Mouse (Mus musculus) monocyte, adult 2 months (primary cell): ENCODE data around the gene Sun1.

ENCODE experiments used
- DNase-seq, 2 experiments: peaks; one replicate each; pipeline ENCODE4 v3.0.0; 2022; ENCODE audit warnings: low spot score in 2 of 2, low read depth in 1 of 2

Sun1 gene

GRCm38 (mm10) chr5:139285383-139286067 is 85.1 kb downstream of the Sun1 start:
- DNase-seq: no peak

GRCm38 (mm10) chr5:139286142-139286941 is 85.9 kb downstream of the Sun1 start:
- peak in 1 of 2 experiments; percentile 63 for DNase-seq

GRCm38 (mm10) chr5:139287099-139287498 is 86.7 kb downstream of the Sun1 start:
- DNase-seq: peak; percentile 55 to 69

DNA sequence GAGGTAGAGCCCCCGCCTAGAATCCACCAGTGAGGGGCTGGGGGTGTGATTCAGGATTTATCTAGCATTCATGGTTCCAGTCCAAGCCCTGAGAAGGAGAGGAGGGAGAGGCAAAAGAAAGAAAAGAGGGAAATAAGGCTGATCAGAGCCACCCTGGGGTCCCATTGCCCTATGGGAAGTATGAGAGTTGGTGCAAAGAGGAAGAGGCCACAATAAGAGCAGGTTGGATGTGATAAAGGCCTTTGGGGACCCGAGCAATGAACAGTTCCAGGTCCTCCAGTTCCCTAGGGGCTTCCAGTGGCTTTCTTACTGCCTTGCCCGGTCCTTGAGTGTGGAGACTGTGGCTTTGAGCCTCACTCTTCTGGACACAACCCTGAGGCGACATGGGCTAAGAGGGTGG is 87.3 kb downstream of the Sun1 start:
- DNase-seq: no peak

GRCm38 (mm10) chr5:139288591-139288990 is 88.2 kb downstream of the Sun1 start:
- DNase-seq: no peak

GRCm38 (mm10) chr5:139290467-139291259 is 90.2 kb downstream of the Sun1 start:
- DNase-seq: no peak

- no peak for DNase-seq
These were observed 91.5 kb downstream of the Sun1 start for GRCm38 (mm10) chr5:139291811-139292560.

DNA sequence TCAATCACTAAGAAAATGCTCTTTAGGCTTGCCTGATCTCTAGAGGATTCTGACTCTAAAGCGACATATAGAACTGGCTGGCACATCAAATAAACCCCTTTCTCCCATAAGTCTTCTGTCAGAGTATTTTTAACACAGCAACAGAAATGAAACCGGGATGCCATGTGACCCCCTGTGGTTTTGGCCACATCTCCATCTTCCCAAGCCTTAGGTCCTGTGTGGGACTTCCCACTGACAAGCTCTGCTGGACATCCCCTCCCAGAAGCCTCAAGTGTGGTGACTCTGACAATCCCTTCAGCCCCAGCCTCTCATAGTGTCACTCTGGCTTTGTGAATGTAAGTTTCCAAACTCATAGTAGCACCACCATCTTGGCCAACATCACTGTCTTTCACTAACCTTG is 93.7 kb downstream of the Sun1 start:
- peak in 1 of 2 experiments; percentile 60 for DNase-seq

- DNase-seq: no peak
These were observed 96.7 kb downstream of the Sun1 start for GRCm38 (mm10) chr5:139297092-139297491.

DNA sequence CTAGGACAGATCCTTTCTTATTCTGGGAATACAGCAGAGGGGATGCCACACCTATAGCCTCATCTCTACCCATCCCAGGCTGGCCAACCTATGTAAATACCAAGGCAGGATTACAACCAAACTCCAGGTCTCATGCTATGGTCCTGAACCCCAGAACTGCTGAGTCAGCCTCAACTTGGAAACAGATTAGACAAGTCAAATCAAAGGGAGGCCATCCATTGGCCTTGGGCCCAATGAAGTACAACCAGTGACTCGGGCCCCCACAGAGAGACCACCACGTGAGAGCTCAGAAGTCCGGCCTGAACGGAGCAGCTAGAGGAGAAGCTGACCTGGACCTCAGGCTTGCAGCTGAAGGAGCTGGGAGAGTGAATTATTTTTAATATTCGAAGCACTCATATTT is 97.3 kb downstream of the Sun1 start:
- no peak for DNase-seq
